Mouse (Mus musculus) heart, embryonic 14.5 days (tissue): ENCODE measurements around the gene Tcf20. TPM values are rescaled to one million over a fixed set of nuclear protein-coding genes. Genes with fewer than 3 reads are reported as not detected.

Experiments used
- ATAC-seq: fragments of 200-750 bp; cut with Nextera tagmentation; 2 replicates; pipeline ENCODE4 v1.8.0; 2017; ENCODE audit warnings: low read depth, moderate TSS enrichment; ENCODE audit not compliant: insufficient number of reproducible peaks, insufficient read depth, low FRiP score
- H3K27ac ChIP-seq, 2 experiments: fragments of 200-500 bp in 1 of 2; fragments of 300-500 bp in 1 of 2; sonication (generic) in 1 of 2; replicated peaks in 1 of 2; 2 replicates each; pipeline ENCODE4 v1.5.1; 2012 to 2014; ENCODE audit warnings: low read depth in 2 of 2, low read length in 2 of 2, control low read depth in 1 of 2, mild to moderate bottlenecking in 1 of 2, mixed read lengths in 1 of 2; ENCODE audit not compliant: control insufficient read depth in 1 of 2, insufficient read depth in 1 of 2
- H3K27me3 ChIP-seq: fragments of 300-500 bp; sonication (generic); 2 replicates; pipeline ENCODE4 v1.6.1; 2014; ENCODE audit warnings: mild to moderate bottlenecking, low read length, control low read depth; ENCODE audit not compliant: control insufficient read depth, insufficient read depth
- H3K36me3 ChIP-seq: fragments of 300-500 bp; sonication (generic); 2 replicates; pipeline ENCODE4 v1.6.1; 2014; ENCODE audit warnings: mild to moderate bottlenecking, control low read depth, low read length, mixed read lengths; ENCODE audit not compliant: control insufficient read depth, insufficient read depth
- H3K4me1 ChIP-seq, 2 experiments: fragments of 200-500 bp in 1 of 2; fragments of 300-500 bp in 1 of 2; sonication (generic) in 1 of 2; 2 replicates each; pipeline ENCODE4 v1.6.1; 2012 to 2014; ENCODE audit warnings: low read length in 2 of 2, control low read depth in 1 of 2, mixed read lengths in 1 of 2; ENCODE audit not compliant: control insufficient read depth in 2 of 2, insufficient read depth in 2 of 2
- H3K4me2 ChIP-seq: fragments of 300-500 bp; sonication (generic); 2 replicates; pipeline ENCODE4 v1.6.1; 2014; ENCODE audit warnings: mild to moderate bottlenecking, low read length
- H3K4me3 ChIP-seq, 2 experiments: fragments of 200-500 bp in 1 of 2; fragments of 300-500 bp in 1 of 2; sonication (generic) in 1 of 2; 2 replicates each; pipeline ENCODE4 v1.5.1; 2012 to 2014; ENCODE audit warnings: low read length in 2 of 2, mild to moderate bottlenecking in 2 of 2, control low read depth in 1 of 2, low read depth in 1 of 2, moderate library complexity in 1 of 2; ENCODE audit not compliant: control insufficient read depth in 1 of 2, insufficient read depth in 1 of 2
- H3K9ac ChIP-seq: fragments of 300-500 bp; sonication (generic); 2 replicates; pipeline ENCODE4 v1.6.1; 2014; ENCODE audit warnings: mild to moderate bottlenecking, low read length
- H3K9me3 ChIP-seq: fragments of 300-500 bp; sonication (generic); 2 replicates; pipeline ENCODE4 v1.6.1; 2016; ENCODE audit warnings: low read length, control low read depth; ENCODE audit not compliant: control insufficient read depth
- WGBS: fragments of 180-500 bp; shearing (Covaris S2); extraction: QIAGEN DNeasy Blood & Tissue Kit; methylation state at CpG from one replicate; pipeline ENCODE4 v1.1.7; 2014; 5-methylcytosine and 5-hydroxymethylcytosine counted together
- polyA plus RNA-seq: library from polyadenylated mRNA; unstranded; fragments of >200 nt; fragmentation: Nextera tagmentation; extraction: Ambion mirVana; gene quantifications from 2 replicates; pipeline ENCODE4 v1.2.1, GENCODE M21; 2014

Gene Tcf20
- polyA plus RNA-seq, 1 experiment from 2014 or later = 7.2 TPM

DNA sequence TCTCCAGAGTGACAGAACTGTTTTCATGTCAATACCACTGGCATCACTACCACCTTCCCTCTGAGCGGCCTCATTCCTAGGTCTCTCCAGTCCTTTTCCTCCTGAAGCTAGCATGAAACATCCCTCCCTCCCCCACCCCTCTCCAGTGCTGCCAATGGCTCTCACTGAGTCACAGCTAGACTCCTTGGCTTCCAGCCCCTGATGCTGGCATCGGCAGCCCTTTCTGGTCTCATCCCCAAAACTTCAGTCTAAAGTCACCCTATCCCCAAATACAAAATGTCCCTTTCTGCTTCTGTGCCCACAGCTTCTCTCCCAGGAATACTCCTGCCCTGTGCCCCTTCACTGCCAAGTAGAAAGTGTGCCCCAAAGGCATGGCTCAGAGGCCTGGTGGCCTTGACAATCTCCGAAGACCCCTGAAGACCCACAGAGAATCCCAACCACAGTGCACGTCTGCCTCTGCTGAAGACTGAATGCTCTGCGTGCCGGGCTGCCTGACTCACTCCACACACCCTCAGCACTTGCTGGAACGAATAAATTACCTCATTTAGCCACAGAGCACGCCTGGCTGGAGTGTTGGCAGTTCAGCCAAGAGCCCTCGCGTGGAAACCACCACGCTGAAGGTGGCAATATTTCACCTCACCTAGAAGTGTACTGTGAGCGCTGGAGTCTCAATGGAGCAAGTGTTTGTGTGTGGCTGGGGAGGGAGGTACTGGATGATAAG is 47.0 kb downstream of the Tcf20 start:
- 44% methylated on average over 12 of the region's 12 CpGs for WGBS
- peaks cover 37% of the 10 kb centered on the region for H3K27me3 ChIP-seq
- peaks cover 26 to 47% of the 10 kb centered on the region in 2 experiments for H3K4me1 ChIP-seq

DNA sequence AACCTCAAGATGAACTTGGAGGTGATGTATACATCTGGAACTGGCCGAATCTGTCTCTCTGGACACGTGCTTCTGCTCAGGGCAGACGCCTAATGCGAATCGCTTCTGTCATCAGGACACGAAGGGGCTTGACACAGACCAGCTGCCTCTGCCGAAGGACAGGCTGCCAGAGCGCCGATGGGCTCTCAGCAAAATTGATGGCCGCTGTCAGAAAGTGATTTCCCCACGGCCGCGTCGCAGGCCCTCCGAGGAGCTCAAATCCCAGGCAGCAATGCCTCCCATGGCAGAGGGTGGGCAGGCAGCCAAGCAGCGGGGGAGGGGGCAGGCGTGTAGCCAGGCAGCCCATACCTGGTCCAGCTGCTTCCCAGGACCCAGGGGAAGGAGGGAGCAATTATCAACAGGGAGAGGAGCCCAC is 49.5 kb downstream of the Tcf20 start:
- H3K9ac ChIP-seq = no peak overlapping the region
- 5% methylated on average over 17 of the region's 17 CpGs for WGBS
- peaks cover 29 to 55% of the 10 kb centered on the region in 2 experiments for H3K4me1 ChIP-seq

More for the DNA sequence above, 47.0 kb downstream of the Tcf20 start:
- no peaks in the 10 kb centered on the region for H3K36me3 ChIP-seq
- H3K9ac ChIP-seq = no peak overlapping the region
- H3K27ac ChIP-seq = no peak overlapping the region
- H3K4me2 ChIP-seq = no peak overlapping the region
- H3K9me3 ChIP-seq = no peaks in the 10 kb centered on the region
- H3K4me3 ChIP-seq = no peak overlapping the region
- ATAC-seq = no peak

DNA sequence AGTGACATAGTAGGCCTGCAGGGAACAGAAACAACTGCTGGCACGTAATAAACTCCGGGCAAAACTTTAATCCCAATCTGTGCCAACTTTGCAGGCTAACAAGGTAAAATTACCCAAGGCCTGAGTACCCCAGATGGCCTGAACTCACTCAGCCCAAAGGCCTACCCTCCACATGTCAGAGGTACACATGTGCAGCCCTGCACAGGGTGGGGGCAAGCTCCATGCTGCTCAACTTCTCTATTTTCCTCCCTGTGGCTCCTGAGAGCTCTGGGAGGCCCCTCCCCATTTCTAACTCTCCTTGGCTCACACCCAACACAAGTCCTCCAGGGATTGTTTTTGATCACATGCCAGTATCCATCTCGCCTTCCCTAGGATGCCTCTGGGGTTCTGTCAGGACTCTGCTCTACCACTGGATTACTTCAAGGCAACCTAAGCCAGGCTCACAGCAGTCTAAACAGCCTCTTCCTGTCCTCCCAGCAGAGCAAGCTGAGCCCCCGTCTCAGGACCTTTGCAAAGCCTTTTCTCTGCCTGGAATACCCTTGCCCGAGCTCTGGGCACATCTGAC is 50.2 kb downstream of the Tcf20 start:
- Histone ChIP-seq H3K9me3 (no peaks in the 10 kb centered on the region), H3K27me3 (peaks cover 33% of the 10 kb centered on the region), H3K4me3 (no peak overlapping the region), H3K36me3 (no peaks in the 10 kb centered on the region), H3K9ac (no peak overlapping the region), H3K4me1 (peaks cover 35 to 61% of the 10 kb centered on the region in 2 experiments), H3K27ac (peak overlapping the region; percentile 8 to 50; a peak in 3 of 4 replicates), H3K4me2 (peak overlapping the region; percentile 40)
- peak; percentile 24; the same call in 1 of the 2 replicates for ATAC-seq
- WGBS = 39% methylated on average over 5 of the region's 5 CpGs

More for the DNA sequence above, 49.5 kb downstream of the Tcf20 start:
- no peaks in the 10 kb centered on the region for H3K9me3 ChIP-seq
- peaks cover 39% of the 10 kb centered on the region for H3K27me3 ChIP-seq
- ATAC-seq = peak; percentile 46
- peak overlapping the region; percentile 40 for H3K4me2 ChIP-seq
- H3K4me3 ChIP-seq = no peak overlapping the region
- no peaks in the 10 kb centered on the region for H3K36me3 ChIP-seq
- peak overlapping the region; percentile 8 to 50; a peak in 2 of 4 replicates for H3K27ac ChIP-seq

GRCm38 (mm10) chr15:82934971-82935370 is 52.7 kb downstream of the Tcf20 start:
- 94% methylated on average over 10 of the region's 10 CpGs for WGBS
- no peak for ATAC-seq
- Histone ChIP-seq H3K9ac (no peak overlapping the region), H3K36me3 (no peaks in the 10 kb centered on the region), H3K27ac (no peak overlapping the region), H3K4me1 (peaks cover 35 to 44% of the 10 kb centered on the region in 2 experiments), H3K9me3 (no peaks in the 10 kb centered on the region), H3K4me2 (no peak overlapping the region), H3K4me3 (no peak overlapping the region), H3K27me3 (peaks cover 26% of the 10 kb centered on the region)

DNA sequence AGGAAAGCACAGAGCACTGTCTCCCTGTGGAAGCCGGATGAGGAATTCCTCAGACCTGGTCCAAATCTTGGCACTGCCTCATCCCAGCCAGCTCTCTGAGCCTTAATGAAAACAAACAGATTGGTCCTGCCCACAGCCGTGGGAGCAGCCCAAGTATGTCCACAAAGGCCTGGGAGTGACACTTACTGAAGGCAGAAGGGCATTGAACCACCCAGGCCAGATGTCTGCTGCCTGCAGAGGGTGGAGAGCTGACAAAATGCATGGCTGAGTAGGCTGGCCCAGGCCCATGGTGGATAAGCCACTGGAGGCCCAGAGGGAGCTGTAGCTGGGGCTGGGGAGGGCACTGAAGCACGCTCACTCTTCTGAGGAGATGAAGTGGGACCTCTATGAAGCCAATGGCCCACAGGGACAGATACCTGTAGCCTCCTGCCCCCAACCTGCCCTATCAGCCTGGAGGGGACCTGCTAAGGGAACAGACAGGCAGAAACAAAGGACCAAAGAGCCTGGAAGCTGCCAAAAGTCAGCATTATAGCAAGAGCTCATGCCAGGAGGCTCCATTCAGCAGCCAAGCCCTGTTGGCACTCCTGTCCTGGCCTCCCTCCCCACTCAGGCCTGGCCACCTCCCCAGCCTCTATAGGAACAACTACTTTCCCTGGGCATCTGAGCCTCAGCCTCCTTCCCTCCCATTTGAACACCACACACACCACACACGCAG is 54.6 kb downstream of the Tcf20 start:
- Histone ChIP-seq H3K27me3 (peaks cover 36% of the 10 kb centered on the region), H3K27ac (peak overlapping the region in 1 of 2 experiments; percentile 44; a peak in 2 of 4 replicates), H3K4me1 (peaks cover 32 to 47% of the 10 kb centered on the region in 2 experiments), H3K4me2 (no peak overlapping the region), H3K4me3 (no peak overlapping the region), H3K9me3 (no peaks in the 10 kb centered on the region), H3K36me3 (no peaks in the 10 kb centered on the region), H3K9ac (0 out of 2 replicates have a peak overlapping the region, but pooled peaks have one; percentile 8)
- WGBS = 34% methylated on average over 4 of the region's 4 CpGs
- no peak for ATAC-seq

DNA sequence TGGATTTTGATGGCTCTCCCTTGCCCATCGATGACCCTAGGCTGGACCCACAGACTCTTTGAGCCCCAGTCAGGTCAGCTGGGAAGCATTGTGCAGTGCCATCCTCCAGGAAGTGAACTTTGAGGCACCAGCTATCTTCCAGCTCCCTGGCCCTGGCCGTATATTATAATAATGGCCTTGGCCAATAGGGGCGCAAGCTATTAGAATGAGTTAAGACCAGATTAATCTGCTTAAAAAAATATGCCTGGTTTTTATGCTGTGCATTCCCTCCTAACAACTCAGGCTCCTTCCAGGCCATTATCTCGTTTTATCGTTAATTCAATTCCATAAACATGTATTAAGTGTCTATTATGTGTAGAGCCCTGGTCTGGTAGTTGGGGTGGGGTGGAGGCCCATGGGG is 56.2 kb downstream of the Tcf20 start:
- Histone ChIP-seq H3K9me3 (no peaks in the 10 kb centered on the region), H3K4me2 (no peak overlapping the region), H3K27me3 (peaks cover 49% of the 10 kb centered on the region), H3K4me1 (peaks cover 25 to 37% of the 10 kb centered on the region in 2 experiments), H3K9ac (no peak overlapping the region), H3K36me3 (no peaks in the 10 kb centered on the region), H3K27ac (no peak overlapping the region), H3K4me3 (no peak overlapping the region)
- ATAC-seq = no peak
- 88% methylated on average over 5 of the region's 5 CpGs for WGBS

GRCm38 (mm10) chr15:82929595-82929994 is 58.1 kb downstream of the Tcf20 start:
- Histone ChIP-seq H3K4me2 (no peak overlapping the region), H3K9ac (no peak overlapping the region), H3K27ac (no peak overlapping the region), H3K4me1 (peaks cover 32 to 46% of the 10 kb centered on the region in 2 experiments), H3K9me3 (no peaks in the 10 kb centered on the region), H3K4me3 (no peak overlapping the region), H3K36me3 (no peaks in the 10 kb centered on the region), H3K27me3 (peaks cover 35% of the 10 kb centered on the region)
- no peak for ATAC-seq
- WGBS = 41% methylated on average over 9 of the region's 9 CpGs
